Mouse (Mus musculus): ENCODE data around the gene Mmp14.

DNA sequence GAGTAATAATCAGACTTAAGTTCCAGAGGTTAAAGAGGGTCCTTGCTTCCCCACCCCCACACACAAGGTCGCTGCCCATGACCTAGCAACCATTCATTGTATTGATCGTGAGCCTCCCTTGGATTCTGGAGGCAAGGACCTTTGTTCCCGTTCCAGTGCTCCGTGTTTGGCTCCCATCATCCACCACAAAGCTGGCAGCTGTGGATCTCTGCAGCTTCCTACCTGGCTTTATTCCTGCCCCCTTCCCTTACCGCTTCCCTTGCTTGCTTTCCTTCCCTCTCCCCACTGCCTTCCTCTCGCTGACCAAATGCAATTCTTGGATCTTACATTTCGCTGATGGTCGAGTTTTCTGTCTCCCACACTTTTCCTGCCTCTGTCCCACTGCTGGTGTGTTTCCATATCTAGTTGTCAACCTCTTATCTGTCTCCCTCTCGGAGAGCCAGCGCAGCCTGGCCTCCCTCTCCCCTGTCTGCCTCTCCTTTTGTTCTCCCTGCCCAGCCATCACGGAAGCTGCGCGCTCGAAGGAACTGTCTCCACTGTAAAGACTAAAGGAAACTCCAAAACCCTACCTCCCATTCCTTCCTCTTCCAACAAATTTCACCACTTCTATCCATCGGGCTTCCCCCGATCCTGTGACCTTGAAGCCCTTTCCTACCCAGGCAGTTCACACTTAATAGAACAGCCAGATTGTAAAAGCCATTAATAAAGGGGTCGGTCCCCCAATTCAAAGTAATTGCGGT is 836 bp upstream of the Mmp14 start:
- TF ChIP-seq MXI1 (IDR thresholded peaks at IDR 0.05; ENCODE audit: low read depth, low read length) (peak; percentile 35; the same call in 1 of the 2 replicates), CTCF (IDR thresholded peaks at IDR 0.05 in 2 of 3, conservative IDR thresholded peaks at IDR 0.05 in 1 of 3; ENCODE audit: control insufficient read depth in 1 of 3, insufficient read depth in 1 of 3, low read depth in 2 of 3, low read length in 3 of 3, poor library complexity in 1 of 3, severe bottlenecking in 1 of 3) (no peak), ELF1 (IDR thresholded peaks at IDR 0.05; ENCODE audit: low read depth, low read length) (0 out of 2 replicates have a peak, but pooled peaks have one; percentile 23), POLR2AphosphoS5 (IDR thresholded peaks at IDR 0.05; ENCODE audit: borderline replicate concordance, low read depth, low read length) (no peak), POLR2A (IDR thresholded peaks at IDR 0.05; ENCODE audit: control insufficient read depth in 1 of 2, insufficient read depth in 1 of 2, low read depth in 1 of 2, low read length in 2 of 2, poor library complexity in 1 of 2) (0 out of 4 replicates have a peak, but pooled peaks of 1 of the 2 experiments have one; percentile 27), CHD2 (IDR thresholded peaks at IDR 0.05; ENCODE audit: low read length) (peak; percentile 36; the same call in 1 of the 2 replicates), EP300 (IDR thresholded peaks at IDR 0.05; ENCODE audit: low read depth in 1 of 2, low read length in 2 of 2) (peak; percentile 24 to 33; a peak in 3 of 4 replicates), UBTF (IDR thresholded peaks at IDR 0.05; ENCODE audit: borderline replicate concordance, insufficient read depth, low read depth, low read length) (no peak), CHD1 (IDR thresholded peaks at IDR 0.05; ENCODE audit: low read depth, low read length) (no peak), RAD21 (IDR thresholded peaks at IDR 0.05; ENCODE audit: low read depth, low read length) (no peak), E2F4 (IDR thresholded peaks at IDR 0.05; ENCODE audit: borderline replicate concordance, low read depth, low read length) (no peak; the same call in 1 of the 2 replicates)
